Mouse (Mus musculus) bone marrow macrophage, adult 2 months (primary cell): ENCODE data around the gene Ssh3.

Experiments used
- CTCF ChIP-seq: IDR thresholded peaks from 2 replicates; pipeline ENCODE4 v1.5.1; 2012; ENCODE audit warnings: low read depth, mild to moderate bottlenecking, low read length, moderate library complexity
- POLR2A ChIP-seq: IDR thresholded peaks from 2 replicates; pipeline ENCODE4 v1.6.1; 2012; ENCODE audit warnings: mild to moderate bottlenecking, low read depth, low read length, borderline replicate concordance

GRCm38 (mm10) chr19:4302936-4303639, 34.1 kb upstream of the Ssh3 start:
- TF ChIP-seq CTCF (no peak), POLR2A (no peak)
